ENCODE assay signal across 20 mouse cellular contexts in genomic region chr4:44542101-44542500, GRCm38 (mm10).
DNase-seq lines count a peak whose midpoint lies in the region; TF ChIP-seq lines count a peak whose summit lies in the region.
"Had no signal": no experiment of that assay in that cellular context is flagged by ENCODE, and none has a peak within 500 bp of the region (broad histone marks: within the 10 kb centered on the region; RNA-seq: fewer than 3 reads in every experiment).

No protein-coding gene starts in this region.

- peak; percentile 32 to 43 for DNase-seq in spleen, postnatal 36 days (ENCODE audit: low spot score in 2 of 2)
- DNase-seq in spleen, postnatal 14 days (ENCODE audit: low spot score in 2 of 2), result no peak
- peak; percentile 57 for DNase-seq in CH12.LX (ENCODE audit: extremely low read depth)
- no peak for DNase-seq in midbrain, embryonic 10.5 days (ENCODE audit: low spot score)
- DNase-seq in lung, postnatal 10 days, result no peak
- DNase-seq: adrenal gland, adult 2 months; adrenal gland, postnatal 10 days; adrenal gland, postnatal 25 days; cerebellum, adult 11 months; cerebellum, adult 18-20 months; cerebellum, adult 8-10 months; cerebellum, adult 9-11 months; cerebellum, postnatal 14 days; cerebellum, postnatal 36 days; embryo, embryonic 11 days had no signal

- no peak for TF ChIP-seq POLR2A in CH12.LX (IDR thresholded peaks at IDR 0.05; ENCODE audit: low read depth, low read length)

- no peak overlapping the region for H3K27ac ChIP-seq in CH12.LX (ENCODE audit: insufficient read depth, low read depth)
- H3K27ac ChIP-seq in midbrain, embryonic 10.5 days (replicated peaks), result no peak overlapping the region
- H3K27ac ChIP-seq: embryonic facial prominence, embryonic 13.5 days; embryonic facial prominence, embryonic 15.5 days; forebrain, embryonic 10.5 days; forebrain, embryonic 12.5 days had no signal

- in situ Hi-C loops in CH12.LX (cut with MboI; ENCODE audit: low pct_ligation_motif_present, low pct_unique_long_range_greater_than_20kb, low sequenced_read_pairs), result no loop called here

- H3K4me3 ChIP-seq in CH12.LX (replicated peaks in 1 of 3; ENCODE audit: low read depth in 2 of 3, low read length in 2 of 3, poor library complexity in 1 of 3), result no peak overlapping the region
- no peak overlapping the region for H3K4me3 ChIP-seq in midbrain, embryonic 10.5 days
- H3K4me3 ChIP-seq: embryonic facial prominence, embryonic 13.5 days; embryonic facial prominence, embryonic 15.5 days; erythroblast, embryonic 14.5 days; forebrain, embryonic 10.5 days; forebrain, embryonic 12.5 days had no signal

- H3K27me3 ChIP-seq in CH12.LX (replicated peaks), result no peaks in the 10 kb centered on the region
- H3K27me3 ChIP-seq in midbrain, embryonic 10.5 days (ENCODE audit: low read depth, poor library complexity, severe bottlenecking), result no peaks in the 10 kb centered on the region
- H3K27me3 ChIP-seq: embryonic facial prominence, embryonic 15.5 days had no signal

- H3K9me3 ChIP-seq in CH12.LX (replicated peaks; ENCODE audit: low read length), result no peaks in the 10 kb centered on the region
- H3K9me3 ChIP-seq in midbrain, embryonic 10.5 days (replicated peaks), result no peaks in the 10 kb centered on the region
- H3K9me3 ChIP-seq: embryonic facial prominence, embryonic 13.5 days; embryonic facial prominence, embryonic 15.5 days; forebrain, embryonic 10.5 days; forebrain, embryonic 12.5 days had no signal

- no peak for TF ChIP-seq CTCF in CH12.LX (conservative IDR thresholded peaks at IDR 0.05 in 1 of 2, IDR thresholded peaks at IDR 0.05 in 1 of 2; ENCODE audit: low read depth in 2 of 2, low read length in 2 of 2)

- no peak overlapping the region for H3K4me2 ChIP-seq in CH12.LX (ENCODE audit: insufficient read depth, low read depth, poor library complexity, severe bottlenecking)
- H3K4me2 ChIP-seq: embryonic facial prominence, embryonic 13.5 days; embryonic facial prominence, embryonic 15.5 days; forebrain, embryonic 12.5 days had no signal

- WGBS in midbrain, embryonic 10.5 days, result 85% methylated on average over 3 of the region's 3 CpGs

- H3K4me1 ChIP-seq in CH12.LX (ENCODE audit: control insufficient read depth in 1 of 2, insufficient read depth in 2 of 2), result peaks cover 38 to 62% of the 10 kb centered on the region in 2 experiments
- 0 out of 2 replicates have a peak, but pooled peaks cover 8% of the 10 kb centered on the region for H3K4me1 ChIP-seq in midbrain, embryonic 10.5 days
- H3K4me1 ChIP-seq: embryonic facial prominence, embryonic 13.5 days; embryonic facial prominence, embryonic 15.5 days; forebrain, embryonic 12.5 days had no signal

- H3K79me2 ChIP-seq in CH12.LX (replicated peaks; ENCODE audit: control insufficient read depth, extremely low read depth, insufficient read depth, poor library complexity, severe bottlenecking), result no peaks in the 10 kb centered on the region

- no peak for TF ChIP-seq EP300 in CH12.LX (IDR thresholded peaks at IDR 0.05; ENCODE audit: low read length)

- dilution Hi-C loops in CH12.LX (cut with MboI; ENCODE audit: extremely low pct_ligation_motif_present, extremely low pct_unique_long_range_greater_than_20kb, low sequenced_read_pairs), result no loop called here

- no peak for TF ChIP-seq RAD21 in CH12.LX (IDR thresholded peaks at IDR 0.05; ENCODE audit: low read depth, low read length)

- peaks cover 22 to 90% of the 10 kb centered on the region in 2 experiments for H3K36me3 ChIP-seq in CH12.LX (replicated peaks in 1 of 2; ENCODE audit: control insufficient read depth in 1 of 2, insufficient read depth in 1 of 2, low read length in 1 of 2)
- peaks cover 15% of the 10 kb centered on the region; the same call in 1 of the 2 replicates for H3K36me3 ChIP-seq in midbrain, embryonic 10.5 days
- H3K36me3 ChIP-seq: embryonic facial prominence, embryonic 13.5 days; embryonic facial prominence, embryonic 15.5 days; forebrain, embryonic 10.5 days; forebrain, embryonic 12.5 days had no signal

- no peak overlapping the region for H3K9ac ChIP-seq in CH12.LX (ENCODE audit: insufficient read depth, low read depth)
- H3K9ac ChIP-seq: embryonic facial prominence, embryonic 13.5 days; embryonic facial prominence, embryonic 15.5 days; forebrain, embryonic 12.5 days had no signal

TF ChIP-seq in CH12.LX, 34 proteins besides CTCF, POLR2A, EP300 and RAD21:
- 0 out of 2 replicates have a peak, but pooled peaks have one; percentile 20 for TF ChIP-seq BHLHE40 (IDR thresholded peaks at IDR 0.05; ENCODE audit: low read depth, low read length)
- TF ChIP-seq IRF4 (IDR thresholded peaks at IDR 0.05; ENCODE audit: low read depth, low read length), result no peak
- TF ChIP-seq USF1 (IDR thresholded peaks at IDR 0.05; ENCODE audit: low read depth, low read length), result no peak
- no peak for TF ChIP-seq KAT2A (IDR thresholded peaks at IDR 0.05; ENCODE audit: insufficient replicate concordance, low read length)
- no peak for TF ChIP-seq RCOR1 (conservative IDR thresholded peaks at IDR 0.05; ENCODE audit: low read depth, low read length)
- TF ChIP-seq ZNF384 (IDR thresholded peaks at IDR 0.05; ENCODE audit: low read depth, low read length), result no peak
- no peak for TF ChIP-seq CHD1 (IDR thresholded peaks at IDR 0.05; ENCODE audit: low read depth, low read length)

Comparison
In these comparisons a context has a peak if more than half of its experiments do, and no peak if none do; other contexts are left out.
1. DNase-seq: peak in spleen, postnatal 36 days (2 of 2) and CH12.LX (single experiment); none in spleen, postnatal 14 days (0 of 2), midbrain, embryonic 10.5 days (single experiment) and lung, postnatal 10 days (single experiment).